Mouse (Mus musculus): ENCODE results near the gene Zswim4. TPM values are rescaled to one million over a fixed set of nuclear protein-coding genes. Genes with fewer than 3 reads are reported as not detected.

The Zswim4 gene
- polyA plus RNA-seq, 1 experiment from 2014 or later = 37.2 TPM

GRCm38 (mm10) chr8:84183261-84184084 lies 53.4 kb downstream of the Zswim4 start:
- DNase-seq (ENCODE audit: low spot score) = peak; percentile 75
- Histone ChIP-seq H3K27me3 (replicated peaks; ENCODE audit: low read depth, poor library complexity, severe bottlenecking) (peaks cover 32% of the 10 kb centered on the region), H3K4me1 (peaks cover 73% of the 10 kb centered on the region), H3K27ac (replicated peaks) (peak overlapping the region; percentile 100), H3K9me3 (no peaks in the 10 kb centered on the region), H3K4me3 (peak overlapping the region; percentile 91), H3K36me3 (replicated peaks) (peaks cover 21% of the 10 kb centered on the region)
- WGBS = under 1% methylated on average over 87 of the region's 87 CpGs

GRCm38 (mm10) chr8:84182833-84183232 lies 54.0 kb downstream of the Zswim4 start:
- peaks cover 76% of the 10 kb centered on the region for H3K4me1 ChIP-seq
- no peaks in the 10 kb centered on the region for H3K9me3 ChIP-seq
- peak overlapping the region; percentile 91 for H3K4me3 ChIP-seq
- H3K27ac ChIP-seq (replicated peaks) = peak overlapping the region; percentile 100
- peaks cover 27% of the 10 kb centered on the region for H3K36me3 ChIP-seq (replicated peaks)
- peaks cover 25% of the 10 kb centered on the region for H3K27me3 ChIP-seq (replicated peaks; ENCODE audit: low read depth, poor library complexity, severe bottlenecking)
- WGBS = 59% methylated on average over 4 of the region's 4 CpGs
- no peak for DNase-seq (ENCODE audit: low spot score)

- Histone ChIP-seq H3K36me3 (replicated peaks) (peaks cover 45% of the 10 kb centered on the region), H3K27ac (replicated peaks) (peak overlapping the region; percentile 97), H3K9me3 (no peaks in the 10 kb centered on the region), H3K4me1 (peaks cover 74% of the 10 kb centered on the region), H3K4me3 (peak overlapping the region; percentile 53), H3K27me3 (replicated peaks; ENCODE audit: low read depth, poor library complexity, severe bottlenecking) (peaks cover 13% of the 10 kb centered on the region)
- peak; percentile 92 for DNase-seq (ENCODE audit: low spot score)
- 1% methylated on average over 16 of the region's 16 CpGs for WGBS
These were observed 56.2 kb downstream of the Zswim4 start for GRCm38 (mm10) chr8:84180530-84181190.

- 10% methylated on average over 4 of the region's 4 CpGs for WGBS
- peaks cover 74% of the 10 kb centered on the region for H3K4me1 ChIP-seq
These were observed 56.9 kb downstream of the Zswim4 start for GRCm38 (mm10) chr8:84179946-84180345.

GRCm38 (mm10) chr8:84178592-84178991 lies 58.3 kb downstream of the Zswim4 start:
- 81% methylated on average over 8 of the region's 8 CpGs for WGBS
- H3K27me3 ChIP-seq (replicated peaks; ENCODE audit: low read depth, poor library complexity, severe bottlenecking) = no peaks in the 10 kb centered on the region
- H3K36me3 ChIP-seq (replicated peaks) = peaks cover 66% of the 10 kb centered on the region
- peak overlapping the region; percentile 97; the same call in 1 of the 2 replicates for H3K27ac ChIP-seq (replicated peaks)
- H3K4me3 ChIP-seq = no peak overlapping the region
- no peak for DNase-seq (ENCODE audit: low spot score)
- H3K4me1 ChIP-seq = peaks cover 64% of the 10 kb centered on the region
- H3K9me3 ChIP-seq = no peaks in the 10 kb centered on the region

More at GRCm38 (mm10) chr8:84179946-84180345, 56.9 kb downstream of the Zswim4 start:
- H3K9me3 ChIP-seq = no peaks in the 10 kb centered on the region
- peak overlapping the region; percentile 53 for H3K4me3 ChIP-seq
- H3K36me3 ChIP-seq (replicated peaks) = peaks cover 52% of the 10 kb centered on the region
- H3K27me3 ChIP-seq (replicated peaks; ENCODE audit: low read depth, poor library complexity, severe bottlenecking) = peaks cover 9% of the 10 kb centered on the region
- H3K27ac ChIP-seq (replicated peaks) = peak overlapping the region; percentile 97
- no peak for DNase-seq (ENCODE audit: low spot score)

- DNase-seq (ENCODE audit: low spot score) = no peak
- no peak overlapping the region for H3K27ac ChIP-seq (replicated peaks)
- H3K4me1 ChIP-seq = peaks cover 54% of the 10 kb centered on the region
- 89% methylated on average over 3 of the region's 3 CpGs for WGBS
- peaks cover 77% of the 10 kb centered on the region for H3K36me3 ChIP-seq (replicated peaks)
- no peak overlapping the region for H3K4me3 ChIP-seq
- no peaks in the 10 kb centered on the region for H3K27me3 ChIP-seq (replicated peaks; ENCODE audit: low read depth, poor library complexity, severe bottlenecking)
- no peaks in the 10 kb centered on the region for H3K9me3 ChIP-seq
These were observed 59.5 kb downstream of the Zswim4 start for GRCm38 (mm10) chr8:84177405-84177804.

- Histone ChIP-seq H3K36me3 (replicated peaks) (peaks cover 80% of the 10 kb centered on the region), H3K27ac (replicated peaks) (no peak overlapping the region; the same call in 1 of the 2 replicates)
- 26% methylated on average over 3 of the region's 3 CpGs for WGBS
These were observed 60.3 kb downstream of the Zswim4 start for GRCm38 (mm10) chr8:84176560-84176959.

GRCm38 (mm10) chr8:84173861-84174260 lies 63.0 kb downstream of the Zswim4 start:
- Histone ChIP-seq H3K4me3 (no peak overlapping the region), H3K4me1 (peaks cover 20% of the 10 kb centered on the region), H3K27me3 (replicated peaks; ENCODE audit: low read depth, poor library complexity, severe bottlenecking) (no peaks in the 10 kb centered on the region), H3K9me3 (no peaks in the 10 kb centered on the region), H3K27ac (replicated peaks) (no peak overlapping the region), H3K36me3 (replicated peaks) (peaks cover 87% of the 10 kb centered on the region)
- 85% methylated on average over 6 of the region's 6 CpGs for WGBS
- no peak for DNase-seq (ENCODE audit: low spot score)

More at GRCm38 (mm10) chr8:84176560-84176959, 60.3 kb downstream of the Zswim4 start:
- Histone ChIP-seq H3K4me1 (peaks cover 46% of the 10 kb centered on the region), H3K9me3 (no peaks in the 10 kb centered on the region), H3K4me3 (no peak overlapping the region), H3K27me3 (replicated peaks; ENCODE audit: low read depth, poor library complexity, severe bottlenecking) (no peaks in the 10 kb centered on the region)
- no peak for DNase-seq (ENCODE audit: low spot score)

GRCm38 (mm10) chr8:84170096-84170495 lies 66.8 kb downstream of the Zswim4 start:
- Histone ChIP-seq H3K27ac (replicated peaks) (no peak overlapping the region), H3K4me3 (no peak overlapping the region), H3K4me1 (no peaks in the 10 kb centered on the region), H3K27me3 (replicated peaks; ENCODE audit: low read depth, poor library complexity, severe bottlenecking) (no peaks in the 10 kb centered on the region), H3K36me3 (replicated peaks) (peaks cover 57% of the 10 kb centered on the region), H3K9me3 (no peaks in the 10 kb centered on the region)
- DNase-seq (ENCODE audit: low spot score) = no peak
- WGBS = 90% methylated on average over 5 of the region's 5 CpGs

GRCm38 (mm10) chr8:84167696-84168095 lies 69.2 kb downstream of the Zswim4 start:
- 90% methylated on average over 2 of the region's 2 CpGs for whole genome bisulfite sequencing
- no peaks in the 10 kb centered on the region for H3K27me3 ChIP-seq (replicated peaks; ENCODE audit: low read depth, poor library complexity, severe bottlenecking)
- H3K36me3 ChIP-seq (replicated peaks) = peaks cover 39% of the 10 kb centered on the region
- no peak for DNase-seq (ENCODE audit: low spot score)
- H3K4me3 ChIP-seq = no peak overlapping the region
- no peaks in the 10 kb centered on the region for H3K9me3 ChIP-seq
- no peaks in the 10 kb centered on the region for H3K4me1 ChIP-seq
- H3K27ac ChIP-seq (replicated peaks) = no peak overlapping the region

All from embryonic facial prominence, embryonic 10.5 days (tissue).